Comparison of ENCODE assay signal across 17 mouse cellular contexts in the genomic region with DNA sequence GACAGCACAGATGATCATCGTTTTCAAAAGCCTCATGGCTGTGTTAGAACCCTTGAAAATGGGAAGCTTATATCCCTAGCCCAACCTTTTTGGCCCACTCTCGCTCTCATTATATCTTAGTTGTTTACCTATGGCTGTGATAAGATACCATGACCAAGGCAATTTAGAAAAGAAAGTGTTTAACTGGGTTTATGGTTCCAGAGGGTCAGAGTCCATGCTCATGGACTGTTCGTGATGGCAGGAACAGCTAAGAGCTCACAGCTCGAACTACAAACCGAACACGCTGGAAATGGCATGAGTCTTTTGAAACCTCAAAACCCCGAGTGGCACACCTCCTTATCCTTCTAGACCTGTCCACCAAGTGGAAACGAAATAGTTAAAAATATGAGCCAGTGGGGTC.
"Had no signal": no experiment of that assay in that cellular context is flagged by ENCODE, and none has a peak within 500 bp of the region (broad histone marks: within the 10 kb centered on the region; RNA-seq: fewer than 3 reads in every experiment).

No protein-coding gene starts in this region.

- H3K4me3 ChIP-seq: limb, embryonic 15.5 days; liver, embryonic 12.5 days; midbrain, embryonic 10.5 days; neural tube, embryonic 13.5 days had no signal

- H3K27ac ChIP-seq: kidney, postnatal 0 days; limb, embryonic 15.5 days; liver, embryonic 12.5 days; midbrain, embryonic 10.5 days; neural tube, embryonic 13.5 days had no signal

- H3K36me3 ChIP-seq: limb, embryonic 15.5 days; liver, embryonic 12.5 days; midbrain, embryonic 10.5 days; neural tube, embryonic 13.5 days had no signal

- ATAC-seq: liver, embryonic 12.5 days; midbrain, embryonic 16.5 days had no signal

- H3K27me3 ChIP-seq: limb, embryonic 15.5 days; neural tube, embryonic 13.5 days had no signal

- H3K4me1 ChIP-seq: liver, embryonic 12.5 days; midbrain, embryonic 10.5 days; neural tube, embryonic 13.5 days had no signal

- DNase-seq: kidney, postnatal 36 days; layer of hippocampus, adult 9-11 months; layer of hippocampus, postnatal 36 days; lung, embryonic 14.5 days; lung, postnatal 10 days; lung, postnatal 4 days; retina, postnatal 1 day; right cerebral cortex, postnatal 4 days; spleen, adult 18-20 months; thymus, adult 18-20 months; thymus, postnatal 14 days had no signal

- H3K9me3 ChIP-seq: limb, embryonic 15.5 days; liver, embryonic 12.5 days; neural tube, embryonic 13.5 days had no signal

- H3K4me2 ChIP-seq: limb, embryonic 15.5 days; liver, embryonic 12.5 days; lung, embryonic 14.5 days; neural tube, embryonic 13.5 days had no signal

- H3K9ac ChIP-seq: limb, embryonic 15.5 days; liver, embryonic 12.5 days; lung, embryonic 14.5 days; neural tube, embryonic 13.5 days had no signal
